In the genomic region with DNA sequence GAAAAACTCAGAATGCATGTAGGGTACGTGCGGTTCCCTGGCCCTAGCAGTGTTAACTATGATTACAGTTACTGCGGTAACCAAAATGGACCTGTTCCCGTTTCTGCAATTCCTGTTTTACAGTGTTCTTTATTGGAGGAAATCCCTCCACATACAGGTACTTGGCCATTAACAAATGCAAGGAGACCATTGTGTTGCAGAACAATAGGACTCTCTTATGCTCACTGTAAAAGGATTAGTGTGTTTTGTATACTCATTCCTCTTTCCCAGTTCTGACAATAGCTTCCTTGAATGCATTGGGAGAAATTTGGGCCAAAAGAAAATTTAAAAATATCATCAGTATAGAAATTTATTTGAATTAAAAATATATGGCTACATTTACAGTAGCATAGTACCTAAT, we compare ENCODE assay signal across 27 mouse cellular contexts. TPM values are rescaled to one million over a fixed set of nuclear protein-coding genes. Genes with fewer than 3 reads are reported as not detected.
A peak's percentile ranks its signal among the peaks of the same experiment; 100 is the strongest.
DNase-seq lines count a peak whose midpoint lies in the region; ATAC-seq and TF ChIP-seq lines count a peak whose summit lies in the region.
"Had no signal": no experiment of that assay in that cellular context is flagged by ENCODE, and none has a peak within 500 bp of the region (broad histone marks: within the 10 kb centered on the region; RNA-seq: fewer than 3 reads in every experiment).

No protein-coding gene starts in this region.

- 61% methylated on average over 4 of the region's 4 CpGs for WGBS in lung, embryonic 14.5 days
- WGBS in limb, embryonic 10.5 days = 85% methylated on average over 4 of the region's 4 CpGs

- DNase-seq in lung, embryonic 14.5 days = no peak
- no peak for DNase-seq in lung, postnatal 14 days
- DNase-seq in ES-CJ7 (ENCODE audit: low read depth, low spot score) (peak; percentile 44), R1 (ENCODE audit: low read depth, low spot score) (peak; percentile 92)
- DNase-seq in limb, embryonic 10.5 days (ENCODE audit: low spot score) = no peak
- no peak for DNase-seq in urinary bladder, postnatal 25 days (ENCODE audit: low spot score)
- no peak for DNase-seq in cerebellum, adult 8-10 months
- DNase-seq: adrenal gland, adult 8-10 months; adrenal gland, postnatal 25 days; cerebellum, adult 11-12 months; cerebellum, adult 9-10 months; cerebellum, postnatal 14 days; gastrocnemius, postnatal 10 days; gastrocnemius, postnatal 36 days; heart, adult 11 months; kidney, adult 11 months had no signal

- H3K27me3 ChIP-seq in lung, embryonic 14.5 days (ENCODE audit: insufficient read depth, low read length) = no peaks in the 10 kb centered on the region; the same call in 1 of the 2 replicates
- H3K27me3 ChIP-seq in limb, embryonic 10.5 days (ENCODE audit: low read depth, poor library complexity, severe bottlenecking) = peaks cover 31% of the 10 kb centered on the region

- no peaks in the 10 kb centered on the region for H3K9me3 ChIP-seq in lung, embryonic 14.5 days (ENCODE audit: low read depth, low read length)
- no peaks in the 10 kb centered on the region for H3K9me3 ChIP-seq in limb, embryonic 10.5 days (replicated peaks)
- H3K9me3 ChIP-seq: embryonic facial prominence, embryonic 12.5 days; embryonic facial prominence, embryonic 15.5 days; hindbrain, embryonic 13.5 days; intestine, embryonic 15.5 days had no signal

- no peak overlapping the region for H3K9ac ChIP-seq in lung, embryonic 14.5 days
- H3K9ac ChIP-seq: embryonic facial prominence, embryonic 12.5 days; embryonic facial prominence, embryonic 15.5 days; hindbrain, embryonic 13.5 days; intestine, embryonic 15.5 days had no signal

- no peak overlapping the region for H3K4me2 ChIP-seq in lung, embryonic 14.5 days
- H3K4me2 ChIP-seq: embryonic facial prominence, embryonic 12.5 days; embryonic facial prominence, embryonic 15.5 days; heart, embryonic 11.5 days; hindbrain, embryonic 13.5 days; intestine, embryonic 15.5 days had no signal

- no peak for ATAC-seq in lung, embryonic 14.5 days (ENCODE audit: insufficient read depth)
- ATAC-seq: forebrain, embryonic 14.5 days; hindbrain, embryonic 16.5 days; intestine, embryonic 15.5 days had no signal

- peaks cover 4% of the 10 kb centered on the region; the same call in 1 of the 2 replicates for H3K4me1 ChIP-seq in lung, embryonic 14.5 days (ENCODE audit: insufficient read depth)
- no peaks in the 10 kb centered on the region for H3K4me1 ChIP-seq in brown adipose tissue, adult 24 weeks (ENCODE audit: control insufficient read depth, insufficient read depth, insufficient read length, low read length)
- H3K4me1 ChIP-seq in limb, embryonic 10.5 days = peaks cover 26% of the 10 kb centered on the region
- H3K4me1 ChIP-seq: intestine, embryonic 15.5 days had no signal

- H3K36me3 ChIP-seq in lung, embryonic 14.5 days (ENCODE audit: insufficient read depth) = no peaks in the 10 kb centered on the region
- H3K36me3 ChIP-seq in limb, embryonic 10.5 days = no peaks in the 10 kb centered on the region
- H3K36me3 ChIP-seq: embryonic facial prominence, embryonic 12.5 days; embryonic facial prominence, embryonic 15.5 days; hindbrain, embryonic 13.5 days; intestine, embryonic 15.5 days had no signal

- H3K4me3 ChIP-seq in lung, embryonic 14.5 days (ENCODE audit: low read depth, low read length) = no peak overlapping the region
- H3K4me3 ChIP-seq in brown adipose tissue, adult 24 weeks (ENCODE audit: insufficient read depth, low read depth, low read length) = no peak overlapping the region
- H3K4me3 ChIP-seq in limb, embryonic 10.5 days = no peak overlapping the region
- H3K4me3 ChIP-seq: embryonic facial prominence, embryonic 12.5 days; embryonic facial prominence, embryonic 15.5 days; hindbrain, embryonic 13.5 days; intestine, embryonic 15.5 days had no signal

- peak overlapping the region; percentile 13; the same call in 1 of the 2 replicates for H3K27ac ChIP-seq in lung, embryonic 14.5 days (ENCODE audit: low read depth)
- 0 out of 2 replicates have a peak overlapping the region, but pooled peaks have one; percentile 32 for H3K27ac ChIP-seq in brown adipose tissue, adult 24 weeks (replicated peaks; ENCODE audit: low read depth, low read length)
- H3K27ac ChIP-seq in limb, embryonic 10.5 days = no peak overlapping the region
- H3K27ac ChIP-seq: embryonic facial prominence, embryonic 12.5 days; embryonic facial prominence, embryonic 15.5 days; hindbrain, embryonic 13.5 days; intestine, embryonic 15.5 days had no signal

- no peak for TF ChIP-seq CTCF in lung, embryonic 14.5 days (IDR thresholded peaks at IDR 0.05; ENCODE audit: low read depth)

RNA-seq across cellular contexts. Expression of gene Ptpn18, which starts 8.9 kb away (rescaled TPM):
- 43.2 and 48.1 TPM in 2 replicates for polyA plus RNA-seq in lung, embryonic 14.5 days (2014; fragmentation: Nextera tagmentation; extraction: Ambion mirVana)
- 4.3 and 10.1 TPM in 2 replicates for polyA plus RNA-seq in brown adipose tissue, adult 24 weeks (2012; ENCODE audit: insufficient read depth, insufficient read length, missing spikeins)
- polyA plus RNA-seq in limb, embryonic 10.5 days (2016; fragmentation: Nextera tagmentation; extraction: Ambion mirVana) = 6.7 and 7.8 TPM in 2 replicates

RNA-seq across cellular contexts. Expression of gene Imp4, which starts 28.8 kb away (rescaled TPM):
- polyA plus RNA-seq in lung, embryonic 14.5 days (2014; fragmentation: Nextera tagmentation; extraction: Ambion mirVana) = 91.1 and 91.2 TPM in 2 replicates
- polyA plus RNA-seq in brown adipose tissue, adult 24 weeks (2012; ENCODE audit: insufficient read depth, insufficient read length, missing spikeins) = 38.0 and 43.0 TPM in 2 replicates
- 126 and 158 TPM in 2 replicates for polyA plus RNA-seq in limb, embryonic 10.5 days (2016; fragmentation: Nextera tagmentation; extraction: Ambion mirVana)

RNA-seq across cellular contexts. Expression of gene Ccdc115, which starts 29.0 kb away (rescaled TPM):
- 50.4 and 51.8 TPM in 2 replicates for polyA plus RNA-seq in lung, embryonic 14.5 days (2014; fragmentation: Nextera tagmentation; extraction: Ambion mirVana)
- polyA plus RNA-seq in brown adipose tissue, adult 24 weeks (2012; ENCODE audit: insufficient read depth, insufficient read length, missing spikeins) = 13.9 and 15.4 TPM in 2 replicates
- 52.0 and 55.9 TPM in 2 replicates for polyA plus RNA-seq in limb, embryonic 10.5 days (2016; fragmentation: Nextera tagmentation; extraction: Ambion mirVana)

RNA-seq across cellular contexts. Expression of gene Prss39, which starts 29.7 kb away (rescaled TPM):
- not detected in 2 replicates for polyA plus RNA-seq in lung, embryonic 14.5 days (2014; fragmentation: Nextera tagmentation; extraction: Ambion mirVana)
- polyA plus RNA-seq in brown adipose tissue, adult 24 weeks (2012; ENCODE audit: insufficient read depth, insufficient read length, missing spikeins) = not detected in 2 replicates
- polyA plus RNA-seq in limb, embryonic 10.5 days (2016; fragmentation: Nextera tagmentation; extraction: Ambion mirVana) = not detected in 2 replicates
- polyA plus RNA-seq: embryonic facial prominence, embryonic 12.5 days; embryonic facial prominence, embryonic 15.5 days; forebrain, embryonic 11.5 days; forebrain, embryonic 14.5 days; heart, embryonic 11.5 days; heart, embryonic 14.5 days; heart, postnatal 0 days; hindbrain, embryonic 13.5 days; hindbrain, embryonic 16.5 days; intestine, embryonic 15.5 days had no signal

Comparison
In these comparisons a context has a peak if more than half of its experiments do, and no peak if none do; other contexts are left out.
1. DNase-seq: peak in ES-CJ7 (single experiment) and R1 (single experiment); none in lung, embryonic 14.5 days (single experiment), lung, postnatal 14 days (single experiment), limb, embryonic 10.5 days (single experiment), urinary bladder, postnatal 25 days (single experiment) and cerebellum, adult 8-10 months (single experiment).